Mouse (Mus musculus) neural tube, embryonic 12.5 days (tissue): ENCODE measurements at regions not wholly inside any gene's neighbourhood (a gene's known extent, or its start where the extent isn't known, plus 50 kb on each side); places are given as distances from the start of the nearest gene placed in this dataset.

Source experiments
- ATAC-seq: fragments of 200-750 bp; cut with Nextera tagmentation; 2 replicates; pipeline ENCODE4 v1.8.0; 2017; ENCODE audit warnings: low read depth, mild to moderate bottlenecking, moderate TSS enrichment, moderate library complexity; ENCODE audit not compliant: low FRiP score
- H3K27ac ChIP-seq: fragments of 300-500 bp; sonication (generic); 2 replicates; pipeline ENCODE4 v1.5.1; 2016
- H3K27me3 ChIP-seq: fragments of 300-500 bp; sonication (generic); replicated peaks from 2 replicates; pipeline ENCODE4 v1.6.1; 2016; ENCODE audit warnings: mild to moderate bottlenecking
- H3K36me3 ChIP-seq: fragments of 300-500 bp; sonication (generic); 2 replicates; pipeline ENCODE4 v1.6.1; 2016; ENCODE audit warnings: mild to moderate bottlenecking
- H3K4me1 ChIP-seq: fragments of 300-500 bp; sonication (generic); 2 replicates; pipeline ENCODE4 v1.6.1; 2016
- H3K4me2 ChIP-seq: fragments of 300-500 bp; sonication (generic); replicated peaks from 2 replicates; pipeline ENCODE4 v1.6.1; 2016; ENCODE audit warnings: mild to moderate bottlenecking
- H3K4me3 ChIP-seq: fragments of 300-500 bp; sonication (generic); 2 replicates; pipeline ENCODE4 v1.5.1; 2016
- H3K9ac ChIP-seq: fragments of 300-500 bp; sonication (generic); 2 replicates; pipeline ENCODE4 v1.6.1; 2016; ENCODE audit warnings: mild to moderate bottlenecking
- H3K9me3 ChIP-seq: fragments of 300-500 bp; sonication (generic); 2 replicates; pipeline ENCODE4 v1.6.1; 2016; ENCODE audit warnings: mild to moderate bottlenecking
- WGBS: fragments of 180-500 bp; shearing (Covaris S2); methylation state at CpG from one replicate; pipeline ENCODE4 v1.1.7; 2016; 5-methylcytosine and 5-hydroxymethylcytosine counted together

- Histone ChIP-seq H3K9me3 (no peaks in the 10 kb centered on the region), H3K4me1 (no peaks in the 10 kb centered on the region), H3K9ac (no peak overlapping the region), H3K36me3 (no peaks in the 10 kb centered on the region), H3K27ac (no peak overlapping the region), H3K27me3 (no peaks in the 10 kb centered on the region), H3K4me3 (no peak overlapping the region), H3K4me2 (no peak overlapping the region)
- no peak for ATAC-seq
Measured at GRCm38 (mm10) chr4:71663397-71663796, 94.4 kb downstream of the Gm11232 start.

- WGBS: 95% methylated on average over 10 of the region's 10 CpGs
Measured at GRCm38 (mm10) chr4:71640521-71640920, 117.2 kb downstream of the Gm11232 start.

GRCm38 (mm10) chr4:71627088-71627487 is 130.7 kb downstream of the Gm11232 start:
- 9% methylated on average over 2 of the region's 2 CpGs for WGBS
- Histone ChIP-seq H3K36me3 (no peaks in the 10 kb centered on the region), H3K4me1 (peaks cover 9% of the 10 kb centered on the region; the same call in 1 of the 2 replicates), H3K4me2 (no peak overlapping the region), H3K27ac (no peak overlapping the region), H3K9ac (no peak overlapping the region), H3K9me3 (no peaks in the 10 kb centered on the region), H3K4me3 (no peak overlapping the region), H3K27me3 (no peaks in the 10 kb centered on the region)
- ATAC-seq: no peak

More at GRCm38 (mm10) chr4:71640521-71640920, 117.2 kb downstream of the Gm11232 start:
- Histone ChIP-seq H3K4me2 (no peak overlapping the region), H3K4me3 (no peak overlapping the region), H3K9me3 (no peaks in the 10 kb centered on the region), H3K27ac (no peak overlapping the region), H3K4me1 (no peaks in the 10 kb centered on the region), H3K36me3 (no peaks in the 10 kb centered on the region), H3K27me3 (no peaks in the 10 kb centered on the region), H3K9ac (no peak overlapping the region)
- ATAC-seq: no peak

- Histone ChIP-seq H3K4me2 (no peak overlapping the region), H3K4me3 (no peak overlapping the region), H3K9me3 (no peaks in the 10 kb centered on the region), H3K27ac (no peak overlapping the region), H3K4me1 (peaks cover 9% of the 10 kb centered on the region; the same call in 1 of the 2 replicates), H3K9ac (no peak overlapping the region), H3K36me3 (no peaks in the 10 kb centered on the region), H3K27me3 (no peaks in the 10 kb centered on the region)
- 12% methylated on average over 1 of the region's 1 CpGs for WGBS
- ATAC-seq: peak; percentile 86
Measured at GRCm38 (mm10) chr4:71626626-71627025, 131.1 kb downstream of the Gm11232 start.

GRCm38 (mm10) chr4:71624771-71625170 is 133.0 kb downstream of the Gm11232 start:
- ATAC-seq: no peak
- Histone ChIP-seq H3K9me3 (no peaks in the 10 kb centered on the region), H3K9ac (no peak overlapping the region), H3K27ac (no peak overlapping the region), H3K4me1 (peaks cover 9% of the 10 kb centered on the region; the same call in 1 of the 2 replicates), H3K4me3 (no peak overlapping the region), H3K4me2 (no peak overlapping the region), H3K27me3 (no peaks in the 10 kb centered on the region), H3K36me3 (no peaks in the 10 kb centered on the region)
- WGBS: 79% methylated on average over 2 of the region's 2 CpGs

- ATAC-seq: no peak
- H3K9ac ChIP-seq: no peak overlapping the region
- no peaks in the 10 kb centered on the region for H3K36me3 ChIP-seq
- no peak overlapping the region for H3K4me2 ChIP-seq
- H3K4me3 ChIP-seq: no peak overlapping the region
- H3K4me1 ChIP-seq: no peaks in the 10 kb centered on the region
- no peak overlapping the region for H3K27ac ChIP-seq
- H3K9me3 ChIP-seq: no peaks in the 10 kb centered on the region
- no peaks in the 10 kb centered on the region for H3K27me3 ChIP-seq
- WGBS: 95% methylated on average over 1 of the region's 1 CpGs
Measured at GRCm38 (mm10) chr4:71613720-71614119, 144.0 kb downstream of the Gm11232 start.

GRCm38 (mm10) chr4:71585880-71586279 is 171.9 kb downstream of the Gm11232 start:
- WGBS: 88% methylated on average over 2 of the region's 2 CpGs
- Histone ChIP-seq H3K4me1 (no peaks in the 10 kb centered on the region), H3K27me3 (no peaks in the 10 kb centered on the region), H3K9me3 (no peaks in the 10 kb centered on the region), H3K4me2 (no peak overlapping the region), H3K27ac (no peak overlapping the region), H3K36me3 (no peaks in the 10 kb centered on the region), H3K4me3 (no peak overlapping the region), H3K9ac (no peak overlapping the region)
- no peak for ATAC-seq

- ATAC-seq: no peak
- Histone ChIP-seq H3K27me3 (no peaks in the 10 kb centered on the region), H3K9me3 (no peaks in the 10 kb centered on the region), H3K36me3 (no peaks in the 10 kb centered on the region), H3K9ac (no peak overlapping the region), H3K4me1 (no peaks in the 10 kb centered on the region), H3K4me3 (no peak overlapping the region), H3K4me2 (no peak overlapping the region), H3K27ac (no peak overlapping the region)
- WGBS: 86% methylated on average over 5 of the region's 5 CpGs
Measured at GRCm38 (mm10) chr4:71560656-71561055, 197.1 kb downstream of the Gm11232 start.

- no peak overlapping the region for H3K4me3 ChIP-seq
- no peaks in the 10 kb centered on the region for H3K9me3 ChIP-seq
- H3K27ac ChIP-seq: no peak overlapping the region
- no peaks in the 10 kb centered on the region for H3K27me3 ChIP-seq
- H3K4me1 ChIP-seq: no peaks in the 10 kb centered on the region
- no peaks in the 10 kb centered on the region for H3K36me3 ChIP-seq
- no peak overlapping the region for H3K4me2 ChIP-seq
- no peak overlapping the region for H3K9ac ChIP-seq
- no peak for ATAC-seq
Measured at GRCm38 (mm10) chr4:71539200-71539599, 218.6 kb downstream of the Gm11232 start.

GRCm38 (mm10) chr4:71537971-71538370 is 219.8 kb downstream of the Gm11232 start:
- Histone ChIP-seq H3K4me1 (no peaks in the 10 kb centered on the region), H3K4me2 (no peak overlapping the region), H3K27me3 (no peaks in the 10 kb centered on the region), H3K4me3 (no peak overlapping the region), H3K9me3 (no peaks in the 10 kb centered on the region), H3K36me3 (no peaks in the 10 kb centered on the region), H3K9ac (no peak overlapping the region), H3K27ac (no peak overlapping the region)
- no peak for ATAC-seq
- 84% methylated on average over 2 of the region's 2 CpGs for WGBS

GRCm38 (mm10) chr4:71524255-71524970 is 233.4 kb downstream of the Gm11232 start:
- 89% methylated on average over 4 of the region's 4 CpGs for WGBS

GRCm38 (mm10) chr4:71520751-71521150 is 237.0 kb downstream of the Gm11232 start:
- no peak for ATAC-seq

More at GRCm38 (mm10) chr4:71524255-71524970, 233.4 kb downstream of the Gm11232 start:
- Histone ChIP-seq H3K9me3 (no peaks in the 10 kb centered on the region), H3K4me1 (no peaks in the 10 kb centered on the region), H3K36me3 (no peaks in the 10 kb centered on the region), H3K9ac (no peak overlapping the region), H3K27me3 (no peaks in the 10 kb centered on the region), H3K4me2 (no peak overlapping the region), H3K27ac (no peak overlapping the region), H3K4me3 (no peak overlapping the region)
- ATAC-seq: no peak

GRCm38 (mm10) chr4:71517921-71518404 is 239.8 kb downstream of the Gm11232 start:
- Histone ChIP-seq H3K27me3 (no peaks in the 10 kb centered on the region), H3K9me3 (no peaks in the 10 kb centered on the region), H3K9ac (no peak overlapping the region), H3K4me3 (no peak overlapping the region), H3K27ac (no peak overlapping the region), H3K4me1 (no peaks in the 10 kb centered on the region), H3K36me3 (no peaks in the 10 kb centered on the region), H3K4me2 (no peak overlapping the region)
- WGBS: 34% methylated on average over 2 of the region's 2 CpGs
- ATAC-seq: peak; percentile 56; the same call in 1 of the 2 replicates

More at GRCm38 (mm10) chr4:71520751-71521150, 237.0 kb downstream of the Gm11232 start:
- no peak overlapping the region for H3K9ac ChIP-seq
- no peak overlapping the region for H3K4me3 ChIP-seq
- no peaks in the 10 kb centered on the region for H3K4me1 ChIP-seq
- no peak overlapping the region for H3K27ac ChIP-seq
- no peaks in the 10 kb centered on the region for H3K27me3 ChIP-seq
- no peaks in the 10 kb centered on the region for H3K9me3 ChIP-seq
- no peaks in the 10 kb centered on the region for H3K36me3 ChIP-seq
- no peak overlapping the region for H3K4me2 ChIP-seq
